Mouse (Mus musculus): ENCODE results near the gene Brd4. TPM values are rescaled to one million over a fixed set of nuclear protein-coding genes. Genes with fewer than 3 reads are reported as not detected.
A peak's percentile ranks its signal among the peaks of the same experiment; 100 is the strongest.

Gene Brd4
- 100 to 1,000 TPM; 107 to 108 TPM for total RNA-seq (2021)
- long read RNA-seq, experiment 1, partial matches to known transcripts = 9 of 23 reads
- long read RNA-seq, experiment 1, other reads (novel, unspliced or antisense) = 14 of 23 reads
- long read RNA-seq, experiment 2, partial matches to known transcripts = 7 of 11 reads
- long read RNA-seq, experiment 2, other reads (novel, unspliced or antisense) = 4 of 11 reads

DNA sequence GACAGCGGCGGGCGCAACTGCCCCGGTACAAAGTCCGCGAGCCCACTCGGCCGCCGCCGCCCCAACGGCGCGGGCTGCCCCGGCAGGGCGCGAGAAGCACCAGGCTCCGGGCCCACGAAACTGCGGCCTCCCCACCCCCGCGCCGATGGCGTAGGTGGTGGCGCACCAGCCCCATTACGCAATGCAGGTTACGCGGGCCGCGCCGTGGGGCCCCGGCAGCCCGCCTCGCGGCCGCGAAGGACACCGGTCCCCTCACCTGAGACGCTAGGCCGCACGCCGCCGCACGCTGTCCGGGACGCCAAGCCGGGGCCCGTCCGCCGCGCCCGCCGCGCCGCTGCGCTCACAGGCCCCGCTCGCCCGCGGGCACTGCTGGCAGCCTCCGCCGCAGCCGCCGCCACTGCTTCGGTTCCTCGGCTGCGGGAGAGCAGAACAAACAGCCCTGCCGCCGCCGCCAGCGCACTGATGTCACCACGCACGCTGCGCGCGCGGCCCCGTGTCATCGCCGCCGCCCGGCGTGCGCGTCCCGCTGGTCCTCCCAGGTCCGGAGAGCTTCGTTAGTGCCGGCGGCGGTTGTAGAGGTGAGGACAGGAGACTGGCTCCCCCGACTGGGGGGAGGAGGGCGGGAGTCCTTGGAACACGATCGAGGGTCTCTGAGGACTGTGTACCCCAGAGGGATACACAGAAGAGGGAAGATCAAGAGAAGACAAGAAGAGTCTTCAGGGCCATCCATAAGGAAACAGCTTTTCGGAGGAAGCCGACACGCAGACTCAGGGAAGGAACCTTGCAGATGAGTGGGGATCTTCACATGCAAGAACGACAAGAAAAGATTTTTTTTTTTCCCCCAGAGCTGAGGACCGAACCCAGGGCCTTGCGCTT lies at the start of gene Brd4:
Gene Brd4 (minus strand): TSS at position 461 of the 876 bp plus-strand sequence.
- DNase-seq (ENCODE audit: low spot score in 2 of 2) = peak; percentile 87 to 96

- DNase-seq (ENCODE audit: low spot score in 2 of 2) = no peak
These were observed 49.3 kb upstream of the Brd4 start for GRCm38 (mm10) chr17:32333675-32334303.

DNA sequence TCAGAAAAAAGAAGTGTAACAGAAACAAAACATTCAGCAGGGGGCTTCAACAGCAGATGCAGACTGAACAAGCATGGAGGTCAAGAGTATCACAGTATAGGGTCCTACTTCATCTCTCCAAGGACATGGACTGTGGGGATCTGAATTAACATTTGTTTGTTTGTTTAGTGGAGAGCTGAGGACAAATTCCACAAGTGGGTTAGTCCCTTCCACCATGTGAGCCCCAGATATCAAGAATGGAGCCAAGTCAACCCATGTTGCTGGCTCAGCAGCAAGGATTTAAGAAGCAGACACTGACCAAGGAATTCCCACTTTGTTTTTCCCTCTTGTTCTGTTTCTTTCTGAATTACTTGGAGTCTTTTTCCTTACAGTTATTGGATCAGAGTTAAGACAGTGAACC lies 43.0 kb upstream of the Brd4 start:
- DNase-seq (ENCODE audit: low spot score in 2 of 2) = no peak

- no peak for DNase-seq (ENCODE audit: low spot score in 2 of 2)
These were observed 38.3 kb upstream of the Brd4 start for GRCm38 (mm10) chr17:32322809-32323208.

DNA sequence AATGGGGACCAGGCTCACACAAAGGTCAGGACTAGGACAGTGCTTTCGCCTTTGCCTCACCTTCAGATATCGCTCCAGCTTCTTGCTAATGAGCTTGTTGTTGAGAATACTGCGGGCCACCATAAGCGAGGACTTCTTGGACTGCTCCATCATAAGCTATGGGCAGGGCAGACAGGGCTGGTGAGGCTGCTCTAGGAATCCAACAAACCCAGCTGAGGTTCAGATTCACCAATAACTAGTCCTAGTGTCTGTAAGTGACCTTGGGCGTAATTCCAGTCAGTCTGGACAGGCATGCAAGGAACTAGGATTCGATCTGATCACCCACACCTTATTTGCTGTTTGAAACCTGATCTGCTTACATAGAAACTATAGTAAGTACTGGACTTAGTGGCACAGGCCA lies 37.3 kb upstream of the Brd4 start:
- no peak for DNase-seq (ENCODE audit: low spot score in 2 of 2)

DNA sequence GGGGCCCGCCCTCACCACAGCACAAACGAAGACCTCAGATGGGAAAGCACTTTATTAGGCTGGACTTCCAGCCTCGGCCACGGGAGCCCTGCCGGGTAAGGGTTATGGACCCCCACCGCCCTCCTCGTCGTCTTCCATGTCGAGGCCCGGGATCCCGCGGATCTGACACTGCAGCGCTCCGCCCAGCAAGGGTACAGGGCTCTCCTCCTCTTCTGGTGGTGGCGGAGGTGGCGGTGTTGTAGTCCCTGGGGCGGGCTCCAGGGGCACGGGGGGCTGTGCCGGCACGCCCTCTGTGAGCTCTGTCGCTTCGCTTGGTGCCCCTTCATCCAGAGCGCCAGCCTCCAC lies 36.8 kb upstream of the Brd4 start:
- DNase-seq (ENCODE audit: low spot score in 2 of 2) = no peak

DNA sequence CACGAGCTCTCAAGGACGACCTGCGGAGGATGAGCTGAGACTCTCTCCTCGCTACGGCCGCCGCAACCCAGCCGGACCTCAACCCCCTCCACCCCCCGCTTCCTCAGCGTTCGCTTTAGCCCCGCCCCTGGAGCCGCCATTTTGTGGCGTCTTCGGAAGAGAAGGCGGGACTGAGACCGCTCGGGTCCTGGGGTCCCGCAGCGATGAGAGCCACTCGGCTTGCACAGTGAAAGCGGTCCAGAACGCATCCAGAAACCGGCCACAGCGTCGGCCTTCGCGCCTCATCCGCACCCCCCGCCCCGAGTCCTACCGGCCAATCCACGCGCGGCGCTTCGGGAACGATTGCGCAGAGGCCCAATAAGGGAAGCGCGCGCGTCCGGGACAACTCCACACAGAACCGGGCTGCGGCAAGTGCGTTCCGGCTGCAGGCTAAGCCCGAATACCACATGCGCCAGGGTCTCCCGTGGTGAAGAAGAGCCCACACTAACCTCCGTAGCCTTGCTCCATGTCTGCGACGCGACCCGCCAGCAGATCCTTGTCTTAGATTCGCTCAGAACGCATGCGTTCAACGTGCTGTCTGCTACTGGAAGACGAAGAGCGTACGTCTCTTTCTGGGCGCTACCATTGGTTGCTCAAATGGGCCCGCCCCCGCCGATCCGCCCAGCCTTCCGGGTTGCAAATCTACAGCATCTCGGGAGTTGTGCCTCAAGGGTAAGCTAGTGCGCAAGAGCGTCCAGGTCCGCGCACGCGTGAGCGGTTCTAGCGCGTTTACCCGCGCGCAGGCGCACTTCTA lies 36.3 kb upstream of the Brd4 start, which contains the start of gene Akap8:
Gene Akap8 (minus strand): TSS at position 642 of the 793 bp plus-strand sequence.
- DNase-seq (ENCODE audit: low spot score in 2 of 2) = peak; percentile 98 to 99

- no peak for DNase-seq (ENCODE audit: low spot score in 2 of 2)
These were observed 35.4 kb upstream of the Brd4 start for GRCm38 (mm10) chr17:32319950-32320349.

DNA sequence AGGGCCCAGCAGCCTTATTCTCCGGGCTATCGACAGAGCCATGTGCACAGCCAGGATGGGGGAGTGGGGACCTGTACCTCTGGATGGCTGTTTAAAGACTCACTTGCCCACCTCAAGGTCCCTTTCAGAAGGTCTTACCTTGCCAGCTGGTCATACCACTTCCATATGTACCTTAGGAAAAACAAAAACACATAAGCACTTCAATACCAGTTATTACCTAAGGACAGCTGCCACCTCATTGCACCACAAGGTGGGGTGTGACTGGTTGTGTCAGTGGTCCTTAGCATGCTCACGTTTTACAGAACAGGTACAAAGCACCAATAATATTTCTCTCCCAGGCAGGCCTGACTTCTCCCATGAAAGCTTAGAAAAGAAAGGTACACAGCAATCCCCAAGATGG lies 33.2 kb upstream of the Brd4 start:
- DNase-seq (ENCODE audit: low spot score in 2 of 2) = no peak

- no peak for DNase-seq (ENCODE audit: low spot score in 2 of 2)
These were observed 32.5 kb upstream of the Brd4 start for GRCm38 (mm10) chr17:32317032-32317431.

DNA sequence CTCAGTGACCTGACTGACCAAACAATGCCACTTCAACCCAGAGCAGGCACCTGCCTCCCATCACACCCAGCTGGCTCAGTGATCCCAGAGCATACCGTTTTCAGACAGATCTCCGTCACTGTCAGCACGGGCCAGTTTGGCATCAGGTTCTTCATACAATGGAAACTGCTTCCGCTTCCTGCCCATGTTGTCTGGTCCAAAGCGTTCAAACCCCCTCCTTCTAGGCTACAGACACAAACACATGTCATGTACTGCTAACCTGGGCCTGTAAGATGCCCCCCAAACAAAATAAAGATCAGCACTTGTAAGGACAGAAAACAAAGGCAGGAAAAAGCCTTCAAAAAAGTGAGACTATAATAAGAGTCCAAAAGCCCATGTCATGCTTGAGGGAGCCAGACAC lies 31.0 kb upstream of the Brd4 start:
- DNase-seq (ENCODE audit: low spot score in 2 of 2) = no peak

GRCm38 (mm10) chr17:32313892-32314291 lies 29.4 kb upstream of the Brd4 start:
- no peak for DNase-seq (ENCODE audit: low spot score in 2 of 2)

DNA sequence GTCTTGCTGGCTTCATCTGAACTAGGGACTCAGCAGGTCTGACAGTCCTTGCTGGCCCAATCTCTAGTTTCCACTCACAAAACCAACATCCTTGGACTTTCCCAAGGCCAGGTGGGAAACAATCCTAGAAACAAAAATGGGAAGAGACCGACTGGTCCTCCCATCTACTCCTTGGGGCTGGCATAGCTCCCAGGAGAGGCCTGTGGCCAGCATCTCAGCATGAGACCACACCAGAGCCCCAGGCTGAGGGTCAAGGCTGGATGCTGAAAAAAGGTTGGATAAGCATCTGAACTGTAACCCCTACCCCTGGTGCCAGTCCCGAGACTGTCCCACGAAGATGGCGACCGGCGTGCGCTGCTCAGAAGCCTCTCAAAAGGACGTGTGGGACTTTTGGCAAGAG lies 28.3 kb upstream of the Brd4 start:
- DNase-seq (ENCODE audit: low spot score in 2 of 2) = no peak

DNA sequence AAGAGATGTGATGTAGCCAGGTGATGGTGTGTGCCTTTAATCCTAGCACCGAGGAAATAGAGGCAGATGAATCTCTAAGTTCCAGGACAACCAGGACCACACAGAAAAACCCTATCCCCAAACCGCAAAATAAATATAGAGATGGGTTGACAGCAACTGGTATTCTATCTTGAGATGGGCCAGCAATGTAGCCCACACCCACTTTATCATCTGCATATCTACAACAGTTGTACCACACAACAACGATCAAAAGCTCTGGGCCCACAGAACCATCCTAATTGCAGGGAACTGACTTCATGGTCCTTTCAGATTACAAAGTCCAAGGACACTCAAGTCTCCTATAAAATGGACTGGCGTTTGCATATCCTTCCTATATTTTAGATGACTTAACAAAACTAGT lies 23.4 kb upstream of the Brd4 start:
- DNase-seq (ENCODE audit: low spot score in 2 of 2) = no peak

- no peak for DNase-seq (ENCODE audit: low spot score in 2 of 2)
These were observed 13.6 kb upstream of the Brd4 start for GRCm38 (mm10) chr17:32298125-32298524.

DNA sequence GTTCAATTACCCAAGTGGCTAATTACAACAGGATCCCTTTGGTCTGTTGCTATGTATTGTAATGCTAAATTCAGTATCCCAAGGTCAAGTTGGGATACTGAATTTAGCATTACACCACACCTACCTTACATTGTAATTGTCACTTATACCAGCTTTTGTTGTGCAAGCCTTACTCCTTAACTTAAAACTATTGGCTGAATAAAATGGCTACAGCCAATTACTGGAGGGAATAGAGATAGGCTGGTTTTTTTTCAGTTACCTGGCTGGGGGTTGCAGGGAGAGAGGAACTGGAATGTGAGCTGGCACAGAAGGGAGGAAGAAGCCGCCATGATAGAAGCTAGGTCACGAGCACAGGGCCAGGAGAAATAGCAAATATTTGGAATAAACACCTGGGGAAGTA lies 11.4 kb upstream of the Brd4 start:
- no peak for DNase-seq (ENCODE audit: low spot score in 2 of 2)

- no peak for DNase-seq (ENCODE audit: low spot score in 2 of 2)
These were observed 10.6 kb upstream of the Brd4 start for GRCm38 (mm10) chr17:32295160-32295559.

DNA sequence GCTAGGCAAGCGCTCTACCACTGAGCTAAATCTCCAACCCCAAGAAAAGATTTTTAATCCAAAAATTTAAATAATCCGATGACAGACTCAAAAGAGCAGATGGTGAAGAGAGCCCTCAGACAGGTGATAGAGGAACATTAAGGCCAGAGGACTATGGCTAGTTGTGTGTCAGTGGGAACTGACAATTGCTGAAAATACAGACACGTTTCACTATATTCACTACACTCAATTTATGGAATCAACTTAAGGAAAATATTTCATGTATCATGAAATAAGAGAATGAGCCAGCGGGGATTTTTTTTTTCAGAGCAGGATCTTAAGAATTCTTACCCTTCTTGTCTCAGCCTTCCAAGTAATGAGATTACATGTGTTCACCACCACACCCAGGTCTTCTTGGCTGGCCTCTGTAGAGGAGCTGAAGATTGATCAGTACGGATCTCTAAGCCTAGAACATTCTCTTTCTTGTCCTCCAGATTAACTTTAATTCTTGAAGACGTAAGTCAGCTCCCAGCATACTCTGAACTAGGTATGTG lies 682 bp upstream of the Brd4 start:
- no peak for DNase-seq (ENCODE audit: low spot score in 2 of 2)

- DNase-seq (ENCODE audit: low spot score in 2 of 2) = peak; percentile 51 to 59
These were observed 726 bp downstream of the Brd4 start for GRCm38 (mm10) chr17:32283771-32284221.

- peak in 1 of 2 experiments; percentile 13 for DNase-seq (ENCODE audit: low spot score in 2 of 2)
These were observed 1.2 kb downstream of the Brd4 start for GRCm38 (mm10) chr17:32283341-32283740.

Data from left cerebral cortex, adult 18-20 months (tissue).